8 mouse cellular contexts compared by ENCODE assay signal in genomic region chr7:92937955-92938354, GRCm38 (mm10).
DNase-seq lines count a peak whose midpoint lies in the region; ATAC-seq and TF ChIP-seq lines count a peak whose summit lies in the region.

No protein-coding gene starts in this region.

- no peak for ATAC-seq in heart, postnatal 0 days (ENCODE audit: insufficient read depth, low read depth)

- no peak overlapping the region for H3K4me2 ChIP-seq in heart, postnatal 0 days (ENCODE audit: low read depth, low read length)

- intact Hi-C loops in gastrocnemius, postnatal 14 days (cut with DNase I; ENCODE audit: low total_unique reads): no loop called here

- H3K36me3 ChIP-seq in heart, postnatal 0 days (replicated peaks; ENCODE audit: control insufficient read depth, insufficient read depth, low read length): no peaks in the 10 kb centered on the region
- H3K36me3 ChIP-seq in liver, adult 2 months (ENCODE audit: control insufficient read depth, insufficient read depth, low read length): no peaks in the 10 kb centered on the region

- H3K4me1 ChIP-seq in heart, postnatal 0 days (ENCODE audit: control insufficient read depth, insufficient read depth): no peaks in the 10 kb centered on the region
- no peaks in the 10 kb centered on the region for H3K4me1 ChIP-seq in bone marrow, adult 2 months (ENCODE audit: control insufficient read depth, insufficient read depth, low read length)
- no peaks in the 10 kb centered on the region for H3K4me1 ChIP-seq in liver, adult 2 months (ENCODE audit: control insufficient read depth, insufficient read depth, low read length)

- H3K9ac ChIP-seq in heart, postnatal 0 days (replicated peaks; ENCODE audit: low read depth, low read length): no peak overlapping the region
- no peak overlapping the region for H3K9ac ChIP-seq in liver, adult 2 months (ENCODE audit: low read depth, low read length)

- H3K4me3 ChIP-seq in heart, postnatal 0 days (ENCODE audit: low read depth, low read length): no peak overlapping the region
- H3K4me3 ChIP-seq in bone marrow, adult 2 months (replicated peaks; ENCODE audit: control insufficient read depth, low read depth, low read length): no peak overlapping the region
- H3K4me3 ChIP-seq in liver, adult 2 months (ENCODE audit: insufficient read depth, low read depth, low read length): no peak overlapping the region

- 34% methylated on average over 6 of the region's 6 CpGs for WGBS in heart, postnatal 0 days
- WGBS in bone marrow, adult 2 months: 28% methylated on average over 6 of the region's 6 CpGs
- WGBS in liver, adult 2 months: 28% methylated on average over 6 of the region's 6 CpGs

- TF ChIP-seq CTCF in heart, postnatal 0 days (IDR thresholded peaks at IDR 0.05; ENCODE audit: low read depth): peak; percentile 54
- peak; percentile 39; the same call in 1 of the 2 replicates for TF ChIP-seq CTCF in bone marrow, adult 2 months (IDR thresholded peaks at IDR 0.05; ENCODE audit: control insufficient read depth, insufficient read depth, low read length)
- TF ChIP-seq CTCF in liver, adult 2 months (IDR thresholded peaks at IDR 0.05; ENCODE audit: low read depth, low read length): no peak; the same call in 1 of the 2 replicates

- H3K9me3 ChIP-seq in heart, postnatal 0 days (replicated peaks; ENCODE audit: control insufficient read depth, low read length): no peaks in the 10 kb centered on the region; the same call in 1 of the 2 replicates

- no peak for DNase-seq in heart, postnatal 0 days (ENCODE audit: low spot score)
- no peak for DNase-seq in heart, adult 9 months (ENCODE audit: low spot score in 2 of 2)
- DNase-seq in ovary, postnatal 36 days (ENCODE audit: low spot score): peak; percentile 42
- DNase-seq in ovary, postnatal 10 days (ENCODE audit: low spot score): no peak
- peak; percentile 18 for DNase-seq in liver, adult 2 months (ENCODE audit: extremely low read depth, low read depth, low spot score)
- DNase-seq in spleen, adult 12 weeks (ENCODE audit: low spot score): no peak
- DNase-seq in gastrocnemius, postnatal 14 days: no peak

- no peaks in the 10 kb centered on the region for H3K27me3 ChIP-seq in heart, postnatal 0 days (ENCODE audit: control insufficient read depth, insufficient read depth, low read length)
- no peaks in the 10 kb centered on the region for H3K27me3 ChIP-seq in liver, adult 2 months (ENCODE audit: control insufficient read depth, insufficient read depth, low read length)

- TF ChIP-seq POLR2A in bone marrow, adult 2 months (IDR thresholded peaks at IDR 0.05; ENCODE audit: borderline replicate concordance, control insufficient read depth, low read depth, low read length): no peak
- TF ChIP-seq POLR2A in liver, adult 2 months (IDR thresholded peaks at IDR 0.05; ENCODE audit: extremely low read depth, insufficient read depth, low read length): no peak

- H3K79me2 ChIP-seq in liver, adult 2 months (ENCODE audit: control insufficient read depth, insufficient read depth, low read length): no peaks in the 10 kb centered on the region

- TF ChIP-seq EP300 in heart, postnatal 0 days (IDR thresholded peaks at IDR 0.05; ENCODE audit: low read depth): no peak

- no peak overlapping the region for H3K27ac ChIP-seq in heart, postnatal 0 days (ENCODE audit: low read depth)
- no peak overlapping the region for H3K27ac ChIP-seq in bone marrow, adult 2 months (ENCODE audit: control insufficient read depth, insufficient read depth, low read depth, low read length, poor library complexity)
- H3K27ac ChIP-seq in liver, adult 2 months (replicated peaks; ENCODE audit: insufficient read depth, low read depth, low read length): no peak overlapping the region

Comparison
In these comparisons a context has a peak if more than half of its experiments do, and no peak if none do; other contexts are left out.
1. DNase-seq: peak in ovary, postnatal 36 days (single experiment) and liver, adult 2 months (single experiment); none in heart, postnatal 0 days (single experiment), heart, adult 9 months (0 of 2), ovary, postnatal 10 days (single experiment), spleen, adult 12 weeks (single experiment) and gastrocnemius, postnatal 14 days (single experiment).